Mouse (Mus musculus) kidney, postnatal 4 days (tissue): ENCODE data around the gene Usf1.

Experiments used
- DNase-seq, 2 experiments: peaks; one replicate each; pipeline ENCODE4 v3.0.0; 2021; ENCODE audit warnings: mixed read lengths in 2 of 2

The Usf1 gene

GRCm38 (mm10) chr1:171410947-171411484 lies at the start of gene Usf1:
Gene Usf1, plus strand, starts transcription at chr1:171411313.
- peak; percentile 97 for DNase-seq

- no peak for DNase-seq
Measured at GRCm38 (mm10) chr1:171365934-171366333, 45.2 kb upstream of the Usf1 start.

- peak; percentile 55 to 73 for DNase-seq
Measured at GRCm38 (mm10) chr1:171369845-171370556, 41.1 kb upstream of the Usf1 start, which contains the start of gene Nectin4. Gene Nectin4, plus strand, starts transcription at chr1:171370099.

GRCm38 (mm10) chr1:171372880-171373279 lies 38.2 kb upstream of the Usf1 start:
- no peak for DNase-seq

GRCm38 (mm10) chr1:171373946-171374345 lies 37.2 kb upstream of the Usf1 start:
- DNase-seq = no peak

GRCm38 (mm10) chr1:171375646-171376097 lies 35.4 kb upstream of the Usf1 start:
- no peak for DNase-seq

- no peak for DNase-seq
Measured at GRCm38 (mm10) chr1:171378298-171378697, 32.8 kb upstream of the Usf1 start.

GRCm38 (mm10) chr1:171379935-171380599 lies 31.0 kb upstream of the Usf1 start:
- peak; percentile 87 to 90 for DNase-seq

GRCm38 (mm10) chr1:171382096-171382620 lies 29.0 kb upstream of the Usf1 start:
- DNase-seq = no peak

GRCm38 (mm10) chr1:171384361-171384760 lies 26.8 kb upstream of the Usf1 start:
- DNase-seq = peak in 1 of 2 experiments; percentile 25

GRCm38 (mm10) chr1:171385171-171385570 lies 25.9 kb upstream of the Usf1 start:
- no peak for DNase-seq

- DNase-seq = peak; percentile 64 to 77
Measured at GRCm38 (mm10) chr1:171387099-171387498, 24.0 kb upstream of the Usf1 start.

- DNase-seq = peak in 1 of 2 experiments; percentile 23
Measured at GRCm38 (mm10) chr1:171388376-171389102, 22.6 kb upstream of the Usf1 start, which contains the start of gene Arhgap30. Gene Arhgap30, plus strand, starts transcription at chr1:171388954.

GRCm38 (mm10) chr1:171390101-171390500 lies 21.0 kb upstream of the Usf1 start:
- no peak for DNase-seq

- no peak for DNase-seq
Measured at GRCm38 (mm10) chr1:171401821-171402220, 9.3 kb upstream of the Usf1 start.

- no peak for DNase-seq
Measured at GRCm38 (mm10) chr1:171402991-171403390, 8.1 kb upstream of the Usf1 start.

- no peak for DNase-seq
Measured at GRCm38 (mm10) chr1:171407263-171407662, 3.9 kb upstream of the Usf1 start.

GRCm38 (mm10) chr1:171410231-171410630 lies 882 bp upstream of the Usf1 start:
- no peak for DNase-seq

- no peak for DNase-seq
Measured at GRCm38 (mm10) chr1:171411492-171411941, 404 bp downstream of the Usf1 start.

- DNase-seq = peak; percentile 54 to 69
Measured at GRCm38 (mm10) chr1:171412001-171412441, 908 bp downstream of the Usf1 start.

- no peak for DNase-seq
Measured at GRCm38 (mm10) chr1:171412446-171412845, 1.3 kb downstream of the Usf1 start.

- DNase-seq = no peak
Measured at GRCm38 (mm10) chr1:171413608-171414007, 2.5 kb downstream of the Usf1 start.

GRCm38 (mm10) chr1:171418660-171419059 lies 7.5 kb downstream of the Usf1 start, which contains the start of gene Tstd1:
Gene Tstd1, plus strand, starts transcription at chr1:171418872.
- DNase-seq = peak; percentile 16 to 33
